Mouse (Mus musculus) embryo, embryonic 10.5 days (tissue): ENCODE data around the gene Ppp1r14d.

Experiments
- DNase-seq: peaks from one replicate; pipeline ENCODE4 v3.0.0-alpha.2; 2015; ENCODE audit warnings: low spot score

Ppp1r14d gene

DNA sequence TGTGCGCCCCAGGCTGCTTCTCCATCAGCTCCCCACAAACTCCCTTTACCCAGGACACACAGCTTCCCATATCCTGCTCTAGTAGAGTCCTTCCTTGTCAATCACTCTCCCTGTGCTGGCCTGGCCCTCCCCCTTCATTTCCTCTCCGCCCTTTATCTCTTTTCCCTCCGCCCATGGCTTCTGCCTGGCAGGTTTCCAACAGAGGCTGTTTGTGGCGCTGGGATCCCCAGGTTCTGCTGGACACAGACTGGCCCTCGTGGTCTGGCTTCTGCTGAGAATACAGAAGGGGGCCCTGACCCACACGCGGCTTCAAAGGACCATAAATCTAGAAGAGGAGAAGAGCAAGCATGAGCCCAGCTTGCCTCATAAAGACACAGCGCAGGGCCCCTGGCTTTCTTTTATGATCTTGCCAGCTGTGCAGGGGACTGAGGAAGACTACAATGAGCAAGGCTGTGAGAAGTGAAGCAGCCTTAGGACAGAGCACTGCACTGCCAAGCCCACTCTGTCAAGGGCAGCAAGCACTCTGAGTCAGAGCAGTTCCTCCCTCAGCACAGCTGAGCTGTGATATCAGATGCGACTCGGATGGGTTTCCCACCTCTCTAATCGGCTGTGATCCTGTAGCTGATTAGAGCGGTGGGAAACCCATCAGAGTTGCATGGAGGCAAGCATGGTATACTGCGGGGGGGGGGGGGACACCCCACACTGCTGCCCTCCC lies 56.7 kb downstream of the Ppp1r14d start:
- DNase-seq, result peak; percentile 47

DNA sequence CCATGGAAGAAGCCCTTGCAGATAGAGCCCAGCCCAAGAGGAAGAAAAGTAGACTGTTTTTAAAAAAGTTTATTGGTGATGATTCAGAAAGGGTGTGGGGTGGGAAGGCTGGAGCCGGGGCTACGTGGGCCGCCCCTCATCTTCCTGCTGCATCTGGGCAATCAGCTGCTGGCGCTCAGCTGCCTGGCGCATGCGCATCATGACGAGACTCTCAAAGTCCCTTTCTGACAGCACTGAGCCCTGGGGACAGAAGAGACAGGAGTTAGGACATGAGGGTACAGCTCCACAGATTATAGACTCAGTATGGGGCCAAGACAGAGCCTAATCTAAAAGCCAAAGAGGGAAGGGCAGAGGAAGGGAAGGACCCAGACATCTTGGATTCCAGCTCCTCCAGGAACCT lies 57.3 kb downstream of the Ppp1r14d start:
- DNase-seq, result no peak

DNA sequence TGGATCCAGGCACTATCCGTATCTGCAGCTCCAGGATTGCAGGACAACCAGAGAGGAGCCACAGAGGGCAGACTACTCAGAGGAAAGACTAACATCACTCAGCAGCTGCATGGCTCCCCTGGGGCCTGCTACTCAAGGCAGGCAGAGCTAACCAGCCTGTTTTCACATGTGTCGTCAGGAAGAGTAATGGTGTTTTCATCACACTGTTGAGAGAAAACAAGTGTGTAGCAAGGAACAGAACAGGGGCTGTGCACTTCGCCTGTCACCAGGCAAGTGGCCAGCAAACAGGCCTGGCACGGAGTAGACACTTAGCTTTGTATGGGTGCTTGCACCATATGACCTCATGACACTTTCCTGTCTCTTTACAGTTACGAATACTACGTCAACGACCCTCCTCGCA lies 58.1 kb downstream of the Ppp1r14d start:
- DNase-seq, result peak; percentile 52

DNA sequence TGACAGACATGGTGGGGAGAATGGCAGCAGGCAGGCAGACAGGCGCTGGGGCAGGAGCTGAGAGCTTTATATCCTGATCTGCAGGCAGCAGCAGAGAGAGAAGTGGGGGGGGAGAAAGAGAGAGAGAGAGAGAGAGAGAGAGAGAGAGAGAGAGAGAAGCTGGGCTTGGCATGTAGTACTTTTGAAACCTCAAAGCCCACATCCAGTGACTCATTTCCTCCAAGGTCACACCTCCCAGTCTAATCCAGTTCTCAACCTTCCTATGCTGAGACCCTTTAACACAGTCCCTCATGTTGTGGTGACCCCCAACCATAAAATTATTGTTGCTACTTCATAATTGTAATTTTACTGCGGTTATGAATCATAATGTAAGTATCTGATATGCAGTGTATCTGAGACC lies 59.4 kb downstream of the Ppp1r14d start:
- no peak for DNase-seq
